Mouse (Mus musculus) ES-Bruce4 (cell line): ENCODE data around the gene Chka.

Experiments
- CTCF ChIP-seq: IDR thresholded peaks from one replicate; pipeline ENCODE4 v1.8.1; 2011; ENCODE audit warnings: low read depth, low read length
- EP300 ChIP-seq: IDR thresholded peaks from 2 replicates; pipeline ENCODE4 v1.6.1; 2011; ENCODE audit warnings: low read depth, low read length; ENCODE audit not compliant: insufficient read depth
- POLR2A ChIP-seq: IDR thresholded peaks from one replicate; pipeline ENCODE4 v1.8.1; 2011; ENCODE audit warnings: low read length; ENCODE audit not compliant: insufficient read depth

DNA sequence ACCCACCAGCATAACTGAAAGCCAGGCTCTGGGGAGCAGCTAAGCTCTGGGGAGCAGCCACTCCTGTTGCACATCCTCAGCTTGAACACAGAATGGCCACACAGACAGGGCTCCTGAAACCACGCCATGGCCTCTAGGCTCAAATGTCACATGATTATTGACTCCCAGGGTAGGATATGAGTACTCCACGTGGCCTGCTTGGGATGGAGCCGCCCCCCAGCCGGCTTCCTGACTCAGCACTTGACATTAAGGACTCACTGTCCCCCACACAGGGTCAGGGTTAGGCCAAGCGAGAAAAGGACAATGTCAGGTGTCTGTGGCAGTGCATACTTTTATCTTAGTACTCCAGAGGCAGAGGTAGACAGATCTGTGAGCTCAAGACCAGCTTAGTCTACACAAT lies 58.6 kb downstream of the Chka start:
- TF ChIP-seq CTCF (no peak), POLR2A (no peak), EP300 (no peak)
